Mouse (Mus musculus): ENCODE results near the gene Il17rc. TPM values are rescaled to one million over a fixed set of nuclear protein-coding genes. Genes with fewer than 3 reads are reported as not detected.

Gene Il17rc
- total RNA-seq, 2 experiments from 2014 or later = 2.2 to 2.4 TPM

DNA sequence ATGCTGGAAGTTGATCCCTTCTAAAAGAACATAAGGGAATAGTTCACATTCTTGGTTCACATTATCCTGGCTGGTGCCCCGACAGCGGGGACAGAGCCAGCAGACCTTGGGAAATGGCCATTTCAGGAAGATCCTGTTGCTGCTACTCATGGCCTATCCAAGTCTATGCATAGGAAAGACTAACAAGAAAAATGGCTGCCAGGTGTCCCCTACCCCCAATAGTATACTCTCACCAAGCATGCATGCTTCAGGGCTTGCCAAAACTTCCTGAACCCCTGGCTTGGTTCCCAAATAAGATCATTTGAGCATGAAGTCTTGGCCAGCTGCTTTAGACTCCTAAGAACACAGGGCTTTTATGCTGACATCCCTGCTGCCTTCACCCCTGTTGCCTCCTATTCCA is 19.4 kb upstream of the Il17rc start:
- intact Hi-C loops (cut with DNase I) = no loop called here
- DNase-seq = peak; percentile 63

GRCm38 (mm10) chr6:113455007-113455406 is 16.2 kb upstream of the Il17rc start:
- no peak for DNase-seq
- intact Hi-C loops (cut with DNase I) = no loop called here

DNA sequence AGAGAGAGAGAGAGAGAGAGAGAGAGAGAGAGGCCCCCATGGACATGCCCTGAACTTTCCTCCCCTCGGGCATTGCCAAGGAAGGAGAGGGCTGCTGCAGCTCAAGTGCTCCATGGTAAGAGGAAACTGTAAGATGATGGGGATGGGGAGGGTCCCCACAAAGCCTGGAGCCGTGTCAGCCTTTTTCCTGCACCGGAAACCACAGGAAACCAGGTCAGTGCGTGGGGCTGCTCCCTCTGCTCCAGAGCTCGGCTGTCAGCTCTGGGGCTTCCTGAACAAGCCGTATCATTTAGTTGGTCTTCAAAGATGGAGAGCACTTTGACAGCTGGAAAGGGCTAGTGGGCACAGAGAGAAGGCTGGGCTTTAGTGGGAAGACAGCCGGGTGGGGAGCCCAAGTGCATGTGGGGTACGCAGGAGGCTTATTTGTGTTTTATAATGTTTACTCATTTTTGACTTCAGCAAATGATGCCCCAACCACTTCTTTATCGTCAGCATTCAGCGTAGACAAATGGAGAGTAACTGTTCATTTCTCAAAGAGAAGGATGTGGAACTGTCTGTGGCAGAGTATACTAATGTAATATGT is 13.2 kb upstream of the Il17rc start, which contains the start of gene Il17re:
TSS of gene Il17re (plus strand) at position 533 of the 583 bp plus-strand sequence.
- intact Hi-C loops (cut with DNase I) = no loop called here
- no peak for DNase-seq

GRCm38 (mm10) chr6:113458635-113459034 is 12.6 kb upstream of the Il17rc start:
- intact Hi-C loops (cut with DNase I) = no loop called here
- no peak for DNase-seq

- no peak for DNase-seq
- intact Hi-C loops (cut with DNase I) = no loop called here
Measured at GRCm38 (mm10) chr6:113464040-113464439, 7.2 kb upstream of the Il17rc start.

- DNase-seq = peak; percentile 76
- intact Hi-C loops (cut with DNase I) = no loop called here
Measured at GRCm38 (mm10) chr6:113465602-113466001, 5.6 kb upstream of the Il17rc start.

GRCm38 (mm10) chr6:113468512-113468911 is 2.7 kb upstream of the Il17rc start:
- no peak for DNase-seq
- intact Hi-C loops (cut with DNase I) = no loop called here

DNA sequence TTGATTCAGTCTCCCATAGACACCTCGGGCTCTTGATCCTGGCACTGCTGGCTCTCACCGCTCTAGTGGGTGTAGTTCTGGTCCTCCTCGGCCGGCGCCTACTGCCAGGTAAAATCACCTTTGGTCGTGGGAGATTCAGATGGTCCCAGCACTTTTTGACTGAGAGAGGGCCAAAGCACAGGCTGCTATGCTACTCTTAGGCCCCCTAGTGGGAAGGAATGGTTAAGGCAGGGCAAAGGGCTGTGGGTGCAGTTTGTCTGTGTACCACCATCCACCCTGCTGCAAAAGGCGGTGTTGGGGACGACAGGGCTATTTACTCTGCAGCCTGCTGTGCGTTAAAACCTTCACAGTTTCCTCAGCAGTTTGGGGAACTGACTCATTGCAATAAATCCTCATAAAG is 2.2 kb upstream of the Il17rc start:
- intact Hi-C loops (cut with DNase I) = no loop called here

DNA sequence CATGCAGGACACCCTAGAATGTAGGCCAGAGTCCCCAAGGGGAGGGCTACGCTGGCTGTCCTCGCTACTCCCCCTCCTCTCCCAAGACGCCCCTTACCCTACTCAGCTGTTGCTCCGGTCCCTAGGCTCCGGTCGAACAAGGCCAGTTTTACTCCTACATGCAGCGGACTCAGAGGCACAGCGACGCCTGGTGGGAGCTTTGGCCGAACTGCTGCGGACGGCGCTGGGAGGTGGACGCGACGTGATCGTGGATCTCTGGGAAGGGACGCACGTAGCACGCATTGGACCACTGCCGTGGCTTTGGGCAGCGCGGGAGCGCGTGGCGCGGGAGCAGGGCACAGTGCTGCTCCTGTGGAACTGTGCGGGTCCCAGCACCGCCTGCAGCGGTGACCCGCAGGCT is 1.8 kb upstream of the Il17rc start:
- DNase-seq = peak; percentile 80
- intact Hi-C loops (cut with DNase I) = no loop called here

More for the DNA sequence above, 2.2 kb upstream of the Il17rc start:
- DNase-seq = peak; percentile 69

DNA sequence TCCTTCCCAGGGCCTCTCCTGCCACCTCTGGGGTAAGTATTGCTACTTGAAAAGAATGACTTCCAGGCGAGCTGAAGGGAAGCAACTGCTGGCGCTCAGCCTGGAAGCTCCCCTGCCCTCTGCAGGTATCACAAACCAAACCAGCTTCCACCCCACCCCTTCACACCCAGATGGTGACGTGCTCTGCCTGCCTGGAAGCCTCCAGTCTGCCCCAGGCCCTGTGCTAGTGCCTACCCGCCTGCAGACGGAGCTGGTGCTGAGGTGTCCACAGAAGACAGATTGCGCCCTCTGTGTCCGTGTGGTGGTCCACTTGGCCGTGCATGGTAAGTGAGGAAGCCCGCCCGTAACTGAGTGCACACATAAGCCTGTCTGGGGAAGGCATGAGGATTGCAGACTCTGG is 834 bp downstream of the Il17rc start:
- DNase-seq = no peak
- intact Hi-C loops (cut with DNase I) = no loop called here

GRCm38 (mm10) chr6:113473246-113473645 is 2.0 kb downstream of the Il17rc start:
- intact Hi-C loops (cut with DNase I) = no loop called here
- DNase-seq = no peak

DNA sequence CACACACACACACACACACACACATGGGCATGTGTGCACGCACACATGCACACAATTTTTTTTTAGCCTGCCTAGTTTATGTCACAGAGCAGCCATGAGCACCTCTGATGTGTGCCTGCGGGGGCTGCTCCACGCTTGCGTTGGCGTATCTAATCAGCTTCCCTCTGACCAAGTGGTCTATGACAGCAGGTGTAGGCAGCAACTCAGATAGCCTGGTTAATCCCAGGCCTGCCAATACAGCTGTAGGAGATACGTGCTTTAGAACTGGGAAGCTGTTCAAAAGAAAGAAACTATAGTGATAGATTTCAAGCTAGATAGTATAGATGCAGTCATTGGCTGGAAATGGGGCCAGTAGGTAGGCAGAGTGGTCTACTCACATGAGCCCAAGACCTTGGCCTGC is 2.5 kb downstream of the Il17rc start:
- intact Hi-C loops (cut with DNase I) = no loop called here

GRCm38 (mm10) chr6:113477353-113477752 is 6.1 kb downstream of the Il17rc start:
- DNase-seq = no peak
- intact Hi-C loops (cut with DNase I) = no loop called here

More for the DNA sequence above, 2.5 kb downstream of the Il17rc start:
- no peak for DNase-seq

DNA sequence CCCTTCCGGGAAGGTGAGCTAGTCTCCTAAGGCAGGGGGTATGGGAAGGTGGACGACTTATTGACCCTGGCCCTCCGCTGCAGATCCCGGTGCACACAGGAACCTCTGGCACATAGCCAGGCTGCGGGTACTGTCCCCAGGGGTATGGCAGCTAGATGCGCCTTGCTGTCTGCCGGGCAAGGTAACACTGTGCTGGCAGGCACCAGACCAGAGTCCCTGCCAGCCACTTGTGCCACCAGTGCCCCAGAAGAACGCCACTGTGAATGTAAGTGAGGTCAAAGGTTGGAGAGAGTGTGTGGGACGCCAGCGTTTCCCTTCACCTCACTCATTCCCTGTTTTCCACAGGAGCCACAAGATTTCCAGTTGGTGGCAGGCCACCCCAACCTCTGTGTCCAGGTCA is 7.7 kb downstream of the Il17rc start:
- intact Hi-C loops (cut with DNase I) = no loop called here
- no peak for DNase-seq

- no peak for DNase-seq
- intact Hi-C loops (cut with DNase I) = no loop called here
Measured at GRCm38 (mm10) chr6:113480555-113481373, 9.5 kb downstream of the Il17rc start.

- no peak for DNase-seq
- intact Hi-C loops (cut with DNase I) = no loop called here
Measured at GRCm38 (mm10) chr6:113482477-113483099, 11.4 kb downstream of the Il17rc start.

DNA sequence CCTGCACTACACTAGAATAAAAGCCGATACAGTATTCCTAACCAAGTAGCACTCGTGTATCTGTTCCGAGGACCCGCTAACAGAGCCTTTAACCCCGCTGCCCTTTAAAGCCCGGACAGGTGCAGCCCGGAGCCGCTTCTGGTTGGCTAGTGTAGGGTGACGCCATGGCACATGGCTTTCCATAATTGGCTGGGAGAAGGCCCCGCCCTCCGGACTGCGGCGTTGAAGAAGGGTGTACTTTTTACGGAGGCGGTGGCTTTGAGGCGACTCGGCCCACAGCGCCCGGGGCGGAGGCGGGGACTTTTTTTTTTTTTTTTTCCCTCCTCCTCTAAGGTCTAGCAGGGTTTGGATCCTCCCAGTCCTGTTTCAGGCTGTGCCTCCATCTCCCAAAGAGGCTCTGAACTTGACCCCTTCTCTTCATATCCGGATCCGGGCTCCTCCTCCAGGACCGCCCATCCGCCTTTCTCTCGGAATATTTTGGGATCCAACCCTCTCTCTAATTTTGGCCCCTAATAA is 11.9 kb downstream of the Il17rc start, which contains the start of gene Creld1:
TSS of gene Creld1 (plus strand) at position 198 of the 516 bp plus-strand sequence.
- peak; percentile 95 for DNase-seq
- intact Hi-C loops (cut with DNase I) = no loop called here

DNA sequence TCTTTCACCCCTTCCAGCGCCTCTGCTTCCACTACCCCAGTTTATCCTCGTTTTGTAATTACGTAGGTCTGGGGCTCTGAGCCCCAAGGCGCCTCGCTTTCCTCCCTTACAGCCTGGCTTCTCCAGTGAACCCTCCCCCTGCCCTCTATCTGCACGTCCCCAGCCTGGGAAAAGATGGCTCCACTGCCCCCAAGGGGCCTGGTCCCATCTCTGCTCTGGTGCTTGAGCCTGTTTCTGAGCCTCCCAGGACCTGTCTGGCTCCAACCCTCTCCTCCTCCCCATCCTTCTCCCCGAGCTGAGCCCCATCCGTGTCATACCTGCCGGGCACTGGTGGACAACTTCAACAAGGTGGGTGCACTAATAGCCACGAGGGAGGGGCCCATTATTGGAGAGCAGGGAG is 12.5 kb downstream of the Il17rc start:
- DNase-seq = peak; percentile 53
- intact Hi-C loops (cut with DNase I) = no loop called here

GRCm38 (mm10) chr6:113487125-113487576 is 15.9 kb downstream of the Il17rc start:
- intact Hi-C loops (cut with DNase I) = no loop called here
- no peak for DNase-seq

DNA sequence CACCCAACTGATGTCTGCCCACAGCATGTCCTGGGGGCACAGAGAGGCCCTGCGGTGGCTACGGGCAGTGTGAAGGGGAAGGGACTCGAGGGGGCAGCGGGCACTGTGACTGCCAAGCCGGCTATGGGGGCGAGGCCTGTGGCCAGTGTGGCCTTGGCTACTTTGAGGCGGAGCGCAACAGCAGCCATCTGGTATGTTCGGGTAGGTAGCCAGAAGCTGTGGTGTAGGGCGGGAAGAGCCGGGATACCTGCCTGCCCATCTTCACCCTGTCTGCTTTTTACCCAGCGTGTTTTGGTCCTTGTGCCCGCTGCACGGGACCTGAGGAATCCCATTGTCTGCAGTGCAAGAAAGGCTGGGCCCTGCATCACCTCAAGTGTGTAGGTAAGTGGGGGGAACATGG is 18.2 kb downstream of the Il17rc start:
- intact Hi-C loops (cut with DNase I) = no loop called here
- DNase-seq = no peak

DNA sequence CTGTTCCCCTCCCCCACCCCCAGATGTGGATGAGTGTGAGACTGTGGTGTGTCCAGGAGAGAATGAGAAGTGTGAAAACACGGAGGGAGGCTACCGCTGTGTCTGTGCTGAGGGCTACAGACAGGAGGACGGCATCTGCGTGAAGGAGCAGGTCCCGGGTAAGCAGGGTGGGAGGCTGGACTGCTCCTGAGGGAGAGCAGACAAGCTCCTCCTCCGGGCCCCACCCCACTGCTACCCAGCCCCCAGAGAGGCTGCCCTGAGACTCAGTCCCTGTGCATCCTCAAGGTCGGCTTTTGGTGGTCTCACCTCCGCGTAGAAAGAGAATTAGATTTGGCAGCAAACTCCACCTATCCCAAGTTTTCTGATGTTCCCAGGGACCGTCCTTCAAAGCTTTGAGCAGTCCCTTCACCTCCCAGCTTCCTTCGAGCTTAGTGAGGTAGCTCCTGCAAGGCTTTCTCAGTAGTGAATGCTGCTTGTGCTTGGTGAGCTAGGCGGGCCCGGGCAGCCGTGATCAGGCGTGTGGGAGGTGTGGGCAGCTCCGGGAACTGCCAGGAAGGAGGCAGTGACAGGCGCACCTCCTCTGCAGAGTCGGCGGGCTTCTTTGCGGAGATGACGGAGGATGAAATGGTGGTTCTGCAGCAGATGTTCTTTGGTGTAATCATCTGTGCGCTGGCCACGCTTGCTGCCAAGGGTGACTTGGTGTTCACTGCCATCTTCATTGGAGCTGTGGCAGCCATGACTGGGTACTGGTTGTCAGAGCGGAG is 21.1 kb downstream of the Il17rc start:
- intact Hi-C loops (cut with DNase I) = no loop called here
- DNase-seq = no peak
